Mouse (Mus musculus): ENCODE measurements around the gene Abcc10. TPM values are rescaled to one million over a fixed set of nuclear protein-coding genes. Genes with fewer than 3 reads are reported as not detected.

The Abcc10 gene
- polyA plus RNA-seq, 1 experiment from 2014 or later = 6.3 TPM

GRCm38 (mm10) chr17:46310515-46310914, 17.6 kb downstream of the Abcc10 start:
- H3K4me2 ChIP-seq = no peak overlapping the region
- H3K27me3 ChIP-seq = no peaks in the 10 kb centered on the region
- H3K4me3 ChIP-seq (replicated peaks) = no peak overlapping the region
- 85% methylated on average over 10 of the region's 10 CpGs for WGBS
- H3K27ac ChIP-seq = no peak overlapping the region
- H3K4me1 ChIP-seq = no peaks in the 10 kb centered on the region
- no peak for ATAC-seq (replicated peaks; ENCODE audit: low FRiP score)
- no peak overlapping the region for H3K9ac ChIP-seq
- H3K36me3 ChIP-seq = no peaks in the 10 kb centered on the region
- no peaks in the 10 kb centered on the region for H3K9me3 ChIP-seq (replicated peaks)

- Histone ChIP-seq H3K9ac (no peak overlapping the region), H3K36me3 (no peaks in the 10 kb centered on the region), H3K27me3 (no peaks in the 10 kb centered on the region), H3K4me1 (no peaks in the 10 kb centered on the region), H3K4me2 (no peak overlapping the region), H3K9me3 (replicated peaks) (no peaks in the 10 kb centered on the region), H3K4me3 (replicated peaks) (no peak overlapping the region), H3K27ac (no peak overlapping the region)
- ATAC-seq (replicated peaks; ENCODE audit: low FRiP score) = no peak
- WGBS = 87% methylated on average over 12 of the region's 12 CpGs
Observed at GRCm38 (mm10) chr17:46309835-46310234, 18.3 kb downstream of the Abcc10 start.

GRCm38 (mm10) chr17:46306956-46307355, 21.2 kb downstream of the Abcc10 start:
- 94% methylated on average over 15 of the region's 15 CpGs for WGBS
- no peak for ATAC-seq (replicated peaks; ENCODE audit: low FRiP score)

GRCm38 (mm10) chr17:46304184-46304583, 24.0 kb downstream of the Abcc10 start:
- H3K4me2 ChIP-seq = no peak overlapping the region
- H3K27me3 ChIP-seq = peaks cover 11% of the 10 kb centered on the region
- H3K4me3 ChIP-seq (replicated peaks) = no peak overlapping the region
- H3K4me1 ChIP-seq = no peaks in the 10 kb centered on the region
- 84% methylated on average over 9 of the region's 9 CpGs for WGBS
- H3K9ac ChIP-seq = no peak overlapping the region
- no peaks in the 10 kb centered on the region for H3K9me3 ChIP-seq (replicated peaks)
- no peak for ATAC-seq (replicated peaks; ENCODE audit: low FRiP score)
- no peaks in the 10 kb centered on the region for H3K36me3 ChIP-seq
- H3K27ac ChIP-seq = no peak overlapping the region

More at GRCm38 (mm10) chr17:46306956-46307355, 21.2 kb downstream of the Abcc10 start:
- no peak overlapping the region for H3K27ac ChIP-seq
- H3K9me3 ChIP-seq (replicated peaks) = no peaks in the 10 kb centered on the region
- no peak overlapping the region for H3K4me2 ChIP-seq
- no peaks in the 10 kb centered on the region for H3K36me3 ChIP-seq
- H3K4me3 ChIP-seq (replicated peaks) = no peak overlapping the region
- no peaks in the 10 kb centered on the region for H3K4me1 ChIP-seq
- H3K9ac ChIP-seq = no peak overlapping the region
- no peaks in the 10 kb centered on the region for H3K27me3 ChIP-seq

- Histone ChIP-seq H3K4me3 (replicated peaks) (no peak overlapping the region), H3K27ac (no peak overlapping the region), H3K4me2 (no peak overlapping the region), H3K27me3 (peaks cover 34% of the 10 kb centered on the region), H3K36me3 (no peaks in the 10 kb centered on the region), H3K4me1 (peaks cover 21% of the 10 kb centered on the region), H3K9me3 (replicated peaks) (no peaks in the 10 kb centered on the region), H3K9ac (no peak overlapping the region)
- ATAC-seq (replicated peaks; ENCODE audit: low FRiP score) = no peak
- 76% methylated on average over 12 of the region's 12 CpGs for WGBS
Observed at GRCm38 (mm10) chr17:46301892-46302291, 26.3 kb downstream of the Abcc10 start.

GRCm38 (mm10) chr17:46298220-46298913, 29.8 kb downstream of the Abcc10 start:
- Histone ChIP-seq H3K9me3 (replicated peaks) (no peaks in the 10 kb centered on the region), H3K4me2 (peak overlapping the region; percentile 99), H3K9ac (peak overlapping the region; percentile 23), H3K27me3 (peaks cover 62% of the 10 kb centered on the region), H3K4me1 (peaks cover 21% of the 10 kb centered on the region), H3K4me3 (replicated peaks) (peak overlapping the region; percentile 60), H3K27ac (no peak overlapping the region), H3K36me3 (no peaks in the 10 kb centered on the region)
- ATAC-seq (replicated peaks; ENCODE audit: low FRiP score) = peak; percentile 91
- WGBS = under 1% methylated on average over 48 of the region's 48 CpGs

GRCm38 (mm10) chr17:46297364-46298219, 30.6 kb downstream of the Abcc10 start, which contains the start of gene Dlk2:
Gene Dlk2 (plus strand): TSS chr17:46297421.
- Histone ChIP-seq H3K36me3 (no peaks in the 10 kb centered on the region), H3K9me3 (replicated peaks) (no peaks in the 10 kb centered on the region), H3K27me3 (peaks cover 69% of the 10 kb centered on the region), H3K4me1 (peaks cover 21% of the 10 kb centered on the region), H3K4me2 (peak within 1 kb of the TSS; percentile 99), H3K4me3 (replicated peaks) (peak within 1 kb of the TSS; percentile 60), H3K9ac (peak within 1 kb of the TSS; percentile 23), H3K27ac (no peak within 1 kb of the TSS)
- peak; percentile 26; the same call in 1 of the 2 replicates for ATAC-seq (replicated peaks; ENCODE audit: low FRiP score)
- under 1% methylated on average over 58 of the region's 86 CpGs for WGBS

GRCm38 (mm10) chr17:46297028-46297363, 31.2 kb downstream of the Abcc10 start:
- H3K4me2 ChIP-seq = peak overlapping the region; percentile 99
- H3K4me1 ChIP-seq = peaks cover 21% of the 10 kb centered on the region
- no peak for ATAC-seq (replicated peaks; ENCODE audit: low FRiP score)
- no peak overlapping the region for H3K27ac ChIP-seq
- H3K36me3 ChIP-seq = no peaks in the 10 kb centered on the region
- 12% methylated on average over 6 of the region's 6 CpGs for WGBS
- no peaks in the 10 kb centered on the region for H3K9me3 ChIP-seq (replicated peaks)
- peaks cover 73% of the 10 kb centered on the region for H3K27me3 ChIP-seq
- H3K4me3 ChIP-seq (replicated peaks) = peak overlapping the region; percentile 60
- H3K9ac ChIP-seq = peak overlapping the region; percentile 23; the same call in 1 of the 2 replicates

- WGBS = 46% methylated on average over 6 of the region's 6 CpGs
- H3K27me3 ChIP-seq = peaks cover 73% of the 10 kb centered on the region
Observed at GRCm38 (mm10) chr17:46296601-46297000, 31.6 kb downstream of the Abcc10 start.

GRCm38 (mm10) chr17:46287678-46288095, 40.5 kb downstream of the Abcc10 start:
- H3K9ac ChIP-seq = no peak overlapping the region
- H3K4me2 ChIP-seq = peak overlapping the region; percentile 24; the same call in 1 of the 2 replicates
- 0 out of 2 replicates have a peak overlapping the region, but pooled peaks have one; percentile 24 for H3K27ac ChIP-seq
- peaks cover 28% of the 10 kb centered on the region for H3K4me1 ChIP-seq
- H3K9me3 ChIP-seq (replicated peaks) = no peaks in the 10 kb centered on the region
- peaks cover 5% of the 10 kb centered on the region; the same call in 1 of the 2 replicates for H3K27me3 ChIP-seq
- no peaks in the 10 kb centered on the region for H3K36me3 ChIP-seq
- no peak overlapping the region for H3K4me3 ChIP-seq (replicated peaks)
- ATAC-seq (replicated peaks; ENCODE audit: low FRiP score) = peak; percentile 55; the same call in 1 of the 2 replicates
- 44% methylated on average over 11 of the region's 11 CpGs for WGBS

More at GRCm38 (mm10) chr17:46296601-46297000, 31.6 kb downstream of the Abcc10 start:
- H3K9me3 ChIP-seq (replicated peaks) = no peaks in the 10 kb centered on the region
- H3K36me3 ChIP-seq = no peaks in the 10 kb centered on the region
- peaks cover 21% of the 10 kb centered on the region for H3K4me1 ChIP-seq
- no peak overlapping the region for H3K9ac ChIP-seq
- no peak for ATAC-seq (replicated peaks; ENCODE audit: low FRiP score)
- H3K4me2 ChIP-seq = no peak overlapping the region
- 0 out of 2 replicates have a peak overlapping the region, but pooled peaks have one; percentile 60 for H3K4me3 ChIP-seq (replicated peaks)
- H3K27ac ChIP-seq = no peak overlapping the region

GRCm38 (mm10) chr17:46285407-46285806, 42.7 kb downstream of the Abcc10 start:
- 67% methylated on average over 6 of the region's 6 CpGs for WGBS

GRCm38 (mm10) chr17:46284653-46285052, 43.5 kb downstream of the Abcc10 start:
- Histone ChIP-seq H3K4me2 (no peak overlapping the region), H3K9me3 (replicated peaks) (no peaks in the 10 kb centered on the region), H3K27ac (no peak overlapping the region), H3K4me3 (replicated peaks) (no peak overlapping the region), H3K27me3 (no peaks in the 10 kb centered on the region), H3K36me3 (peaks cover 13% of the 10 kb centered on the region), H3K4me1 (peaks cover 52% of the 10 kb centered on the region), H3K9ac (no peak overlapping the region)
- no peak for ATAC-seq (replicated peaks; ENCODE audit: low FRiP score)
- 27% methylated on average over 7 of the region's 7 CpGs for WGBS

More at GRCm38 (mm10) chr17:46285407-46285806, 42.7 kb downstream of the Abcc10 start:
- H3K4me2 ChIP-seq = no peak overlapping the region
- H3K27ac ChIP-seq = no peak overlapping the region
- peaks cover 5% of the 10 kb centered on the region for H3K36me3 ChIP-seq
- H3K4me3 ChIP-seq (replicated peaks) = no peak overlapping the region
- H3K9ac ChIP-seq = no peak overlapping the region
- H3K9me3 ChIP-seq (replicated peaks) = no peaks in the 10 kb centered on the region
- H3K27me3 ChIP-seq = no peaks in the 10 kb centered on the region
- H3K4me1 ChIP-seq = peaks cover 47% of the 10 kb centered on the region
- ATAC-seq (replicated peaks; ENCODE audit: low FRiP score) = no peak
